Mouse (Mus musculus) stomach, embryonic 16.5 days (tissue): ENCODE results near the gene Ncapd3. TPM values are rescaled to one million over a fixed set of nuclear protein-coding genes. Genes with fewer than 3 reads are reported as not detected.

Experiments
- ATAC-seq: fragments of 200-750 bp; cut with Nextera tagmentation; 2 replicates; pipeline ENCODE4 v1.8.0; 2017; ENCODE audit warnings: moderate number of reproducible peaks, moderate TSS enrichment; ENCODE audit not compliant: insufficient read depth, low FRiP score
- H3K27ac ChIP-seq: fragments of 300-500 bp; sonication (generic); 2 replicates; pipeline ENCODE4 v1.5.1; 2014; ENCODE audit warnings: low read length
- H3K27me3 ChIP-seq: fragments of 300-500 bp; sonication (generic); 2 replicates; pipeline ENCODE4 v1.6.1; 2014; ENCODE audit warnings: low read length, control low read depth, mixed read lengths; ENCODE audit not compliant: control insufficient read depth, insufficient read depth
- H3K36me3 ChIP-seq: fragments of 300-500 bp; sonication (generic); 2 replicates; pipeline ENCODE4 v1.6.1; 2014; ENCODE audit warnings: low read length; ENCODE audit not compliant: control insufficient read depth, insufficient read depth
- H3K4me1 ChIP-seq: fragments of 300-500 bp; sonication (generic); 2 replicates; pipeline ENCODE4 v1.6.1; 2014; ENCODE audit warnings: low read length, control low read depth, mixed read lengths; ENCODE audit not compliant: control insufficient read depth, insufficient read depth
- H3K4me2 ChIP-seq: fragments of 300-500 bp; sonication (generic); 2 replicates; pipeline ENCODE4 v1.6.1; 2014; ENCODE audit warnings: low read depth, low read length, mixed read lengths
- H3K4me3 ChIP-seq: fragments of 300-500 bp; sonication (generic); replicated peaks from 2 replicates; pipeline ENCODE4 v1.5.1; 2014; ENCODE audit warnings: mild to moderate bottlenecking, low read length
- H3K9ac ChIP-seq: fragments of 300-500 bp; sonication (generic); 2 replicates; pipeline ENCODE4 v1.6.1; 2014; ENCODE audit warnings: low read length
- H3K9me3 ChIP-seq: fragments of 300-500 bp; sonication (generic); replicated peaks from 2 replicates; pipeline ENCODE4 v1.6.1; 2016; ENCODE audit warnings: low read length, control low read depth; ENCODE audit not compliant: control insufficient read depth
- WGBS: fragments of 180-500 bp; shearing (Covaris S2); extraction: QIAGEN DNeasy Blood & Tissue Kit; methylation state at CpG from one replicate; pipeline ENCODE4 v1.1.7; 2014; 5-methylcytosine and 5-hydroxymethylcytosine counted together
- polyA plus RNA-seq: library from polyadenylated mRNA; unstranded; fragments of >200 nt; fragmentation: Nextera tagmentation; extraction: Ambion mirVana; gene quantifications from 2 replicates; pipeline ENCODE4 v1.2.1, GENCODE M21; 2015

Gene Ncapd3
- polyA plus RNA-seq: 24.7 and 26.4 TPM in 2 replicates

GRCm38 (mm10) chr9:27029828-27030762 lies at the start of gene Ncapd3, which contains the start of gene Vps26b:
Ncapd3 (plus strand) TSS chr9:27030175.
Vps26b (minus strand) TSS chr9:27030065.
- H3K4me2 ChIP-seq: peak within 1 kb of the TSS; percentile 87
- no peaks in the 10 kb centered on the region for H3K27me3 ChIP-seq
- peaks cover 26% of the 10 kb centered on the region for H3K4me1 ChIP-seq
- WGBS: 1% methylated on average over 76 of the region's 80 CpGs
- H3K4me3 ChIP-seq: peak within 1 kb of the TSS; percentile 95
- H3K9me3 ChIP-seq: no peaks in the 10 kb centered on the region
- no peaks in the 10 kb centered on the region for H3K36me3 ChIP-seq
- peak within 1 kb of the TSS; percentile 98 for H3K9ac ChIP-seq
- ATAC-seq: peak; percentile 96
- peak within 1 kb of the TSS; percentile 88 for H3K27ac ChIP-seq

- Histone ChIP-seq H3K27me3 (no peaks in the 10 kb centered on the region), H3K27ac (0 out of 2 replicates have a peak overlapping the region, but pooled peaks have one; percentile 3), H3K36me3 (peaks cover 20% of the 10 kb centered on the region), H3K4me2 (no peak overlapping the region), H3K4me1 (no peaks in the 10 kb centered on the region), H3K9me3 (no peaks in the 10 kb centered on the region), H3K4me3 (no peak overlapping the region), H3K9ac (no peak overlapping the region)
- WGBS: 85% methylated on average over 2 of the region's 2 CpGs
- ATAC-seq: peak; percentile 29; the same call in 1 of the 2 replicates
Observed at GRCm38 (mm10) chr9:26985090-26985613, 44.8 kb upstream of the Ncapd3 start.

GRCm38 (mm10) chr9:26985668-26986277 lies 44.2 kb upstream of the Ncapd3 start:
- H3K27me3 ChIP-seq: no peaks in the 10 kb centered on the region
- H3K4me1 ChIP-seq: no peaks in the 10 kb centered on the region
- peak; percentile 87 for ATAC-seq
- no peak overlapping the region for H3K9ac ChIP-seq
- H3K4me2 ChIP-seq: no peak overlapping the region
- WGBS: 81% methylated on average over 6 of the region's 6 CpGs
- no peak overlapping the region for H3K27ac ChIP-seq
- H3K4me3 ChIP-seq: no peak overlapping the region
- H3K36me3 ChIP-seq: peaks cover 23% of the 10 kb centered on the region
- no peaks in the 10 kb centered on the region for H3K9me3 ChIP-seq

- 86% methylated on average over 4 of the region's 4 CpGs for WGBS
- no peak overlapping the region for H3K9ac ChIP-seq
- no peak for ATAC-seq
- no peaks in the 10 kb centered on the region for H3K4me1 ChIP-seq
- no peaks in the 10 kb centered on the region for H3K9me3 ChIP-seq
- H3K4me2 ChIP-seq: no peak overlapping the region
- no peak overlapping the region for H3K27ac ChIP-seq
- no peak overlapping the region for H3K4me3 ChIP-seq
- peaks cover 14% of the 10 kb centered on the region for H3K36me3 ChIP-seq
- no peaks in the 10 kb centered on the region for H3K27me3 ChIP-seq
Observed at GRCm38 (mm10) chr9:26990181-26990580, 39.8 kb upstream of the Ncapd3 start.

GRCm38 (mm10) chr9:26993118-26993517 lies 36.9 kb upstream of the Ncapd3 start:
- H3K36me3 ChIP-seq: 0 out of 2 replicates have a peak, but pooled peaks cover 9% of the 10 kb centered on the region
- no peak overlapping the region for H3K9ac ChIP-seq
- no peak overlapping the region for H3K4me3 ChIP-seq
- no peak overlapping the region for H3K4me2 ChIP-seq
- H3K27ac ChIP-seq: no peak overlapping the region
- 90% methylated on average over 10 of the region's 10 CpGs for WGBS
- ATAC-seq: no peak
- H3K4me1 ChIP-seq: peaks cover 3% of the 10 kb centered on the region; the same call in 1 of the 2 replicates
- no peaks in the 10 kb centered on the region for H3K9me3 ChIP-seq
- H3K27me3 ChIP-seq: no peaks in the 10 kb centered on the region

- Histone ChIP-seq H3K4me3 (no peak overlapping the region), H3K27me3 (no peaks in the 10 kb centered on the region), H3K27ac (no peak overlapping the region), H3K36me3 (0 out of 2 replicates have a peak, but pooled peaks cover 9% of the 10 kb centered on the region), H3K9ac (no peak overlapping the region), H3K4me1 (peaks cover 6% of the 10 kb centered on the region; the same call in 1 of the 2 replicates), H3K9me3 (no peaks in the 10 kb centered on the region), H3K4me2 (no peak overlapping the region)
- WGBS: 77% methylated on average over 3 of the region's 3 CpGs
- no peak for ATAC-seq
Observed at GRCm38 (mm10) chr9:26993900-26994299, 36.1 kb upstream of the Ncapd3 start.

- H3K27ac ChIP-seq: no peak overlapping the region
- no peak overlapping the region for H3K9ac ChIP-seq
- no peaks in the 10 kb centered on the region for H3K9me3 ChIP-seq
- no peaks in the 10 kb centered on the region for H3K36me3 ChIP-seq
- H3K4me3 ChIP-seq: no peak overlapping the region
- peaks cover 14% of the 10 kb centered on the region for H3K4me1 ChIP-seq
- 86% methylated on average over 3 of the region's 3 CpGs for WGBS
- no peak overlapping the region for H3K4me2 ChIP-seq
- no peak for ATAC-seq
- no peaks in the 10 kb centered on the region for H3K27me3 ChIP-seq
Observed at GRCm38 (mm10) chr9:26997062-26997461, 32.9 kb upstream of the Ncapd3 start.

GRCm38 (mm10) chr9:26997501-26997900 lies 32.5 kb upstream of the Ncapd3 start:
- H3K9me3 ChIP-seq: no peaks in the 10 kb centered on the region
- H3K4me2 ChIP-seq: no peak overlapping the region
- WGBS: 93% methylated on average over 2 of the region's 2 CpGs
- no peak overlapping the region for H3K9ac ChIP-seq
- no peak overlapping the region for H3K27ac ChIP-seq
- no peak for ATAC-seq
- peaks cover 14% of the 10 kb centered on the region for H3K4me1 ChIP-seq
- H3K27me3 ChIP-seq: no peaks in the 10 kb centered on the region
- H3K36me3 ChIP-seq: no peaks in the 10 kb centered on the region
- H3K4me3 ChIP-seq: no peak overlapping the region
